Mouse (Mus musculus) cortical plate, adult 2 months (tissue): ENCODE measurements at regions not wholly inside any gene's neighbourhood (a gene's known extent, or its start where the extent isn't known, plus 50 kb on each side); places are given as distances from the start of the nearest gene placed in this dataset.

Source experiments
- CTCF ChIP-seq: fragments of 200-500 bp; IDR thresholded peaks from 2 replicates; pipeline ENCODE4 v1.5.1; 2011; ENCODE audit warnings: mild to moderate bottlenecking, control low read depth, low read length; ENCODE audit not compliant: insufficient read depth; ENCODE audit errors: extremely low read depth
- POLR2A ChIP-seq: fragments of 200-500 bp; IDR thresholded peaks from 2 replicates; pipeline ENCODE4 v1.6.1; 2011; ENCODE audit warnings: mild to moderate bottlenecking, low read length, control low read depth; ENCODE audit not compliant: insufficient read depth; ENCODE audit errors: extremely low read depth

DNA sequence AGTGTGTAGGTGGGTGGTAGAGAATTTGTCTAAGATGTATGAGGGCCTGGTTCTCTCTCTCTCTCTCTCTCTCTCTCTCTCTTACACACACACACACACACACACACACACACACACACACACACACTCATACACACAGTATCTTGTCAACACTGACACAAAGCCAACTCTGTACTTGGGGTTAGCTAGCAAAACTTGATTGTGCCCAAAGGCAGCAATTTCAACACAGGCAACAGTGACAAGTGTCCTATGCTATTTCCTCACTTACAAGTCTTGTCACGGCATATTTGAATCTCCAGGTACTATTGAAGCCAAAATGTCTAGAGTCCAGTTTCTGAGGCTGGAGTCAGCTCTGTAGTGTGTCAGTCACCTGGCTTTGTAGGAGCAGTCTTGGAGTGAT, 150.1 kb upstream of the Gm5148 start:
- no peak for TF ChIP-seq POLR2A
- TF ChIP-seq CTCF: no peak
